12 mouse cellular contexts compared by ENCODE assay signal in the genomic region with DNA sequence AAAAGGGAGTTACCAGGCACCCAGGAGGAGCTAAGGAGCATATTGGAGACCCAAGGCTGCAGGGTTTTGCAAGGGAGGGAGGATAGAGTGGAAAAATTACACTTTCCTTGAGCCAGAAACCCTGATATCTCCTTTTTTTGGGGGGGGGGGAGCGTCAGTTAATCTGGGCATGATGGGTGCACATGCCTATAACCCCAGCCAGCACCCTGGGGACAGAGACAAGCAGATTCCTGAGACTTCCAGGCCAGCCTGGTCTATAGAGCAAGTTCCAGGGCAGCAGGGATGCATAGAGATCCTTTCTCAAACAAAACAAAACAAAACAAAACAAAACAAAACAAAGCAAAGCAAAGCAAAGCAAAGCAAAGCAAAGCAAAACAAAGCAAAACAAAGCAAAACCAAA. TPM values are rescaled to one million over a fixed set of nuclear protein-coding genes. Genes with fewer than 3 reads are reported as not detected.
A peak's percentile ranks its signal among the peaks of the same experiment; 100 is the strongest.
DNase-seq lines count a peak whose midpoint lies in the region; ATAC-seq and TF ChIP-seq lines count a peak whose summit lies in the region.
"Had no signal": no experiment of that assay in that cellular context is flagged by ENCODE, and none has a peak within 500 bp of the region (broad histone marks: within the 10 kb centered on the region; RNA-seq: fewer than 3 reads in every experiment).

No protein-coding gene starts in this region.

- peak overlapping the region; percentile 94 for H3K27ac ChIP-seq in heart, embryonic 13.5 days (replicated peaks)
- peak overlapping the region; percentile 73 for H3K27ac ChIP-seq in lung, embryonic 15.5 days
- peak overlapping the region; percentile 78 for H3K27ac ChIP-seq in embryonic facial prominence, embryonic 14.5 days (replicated peaks; ENCODE audit: low read depth, low read length)

- no peak overlapping the region for H3ac ChIP-seq in myocyte (ENCODE audit: control insufficient read depth, insufficient read length)

- H3K27me3 ChIP-seq in heart, embryonic 13.5 days (replicated peaks): no peaks in the 10 kb centered on the region
- no peaks in the 10 kb centered on the region for H3K27me3 ChIP-seq in lung, embryonic 15.5 days
- no peaks in the 10 kb centered on the region for H3K27me3 ChIP-seq in embryonic facial prominence, embryonic 14.5 days (replicated peaks; ENCODE audit: control insufficient read depth, insufficient read depth, low read length)
- no peaks in the 10 kb centered on the region for H3K27me3 ChIP-seq in myocyte (ENCODE audit: control insufficient read depth, insufficient read depth, insufficient read length)

- H3K9ac ChIP-seq in heart, embryonic 13.5 days: peak overlapping the region; percentile 60; the same call in 1 of the 2 replicates
- H3K9ac ChIP-seq in lung, embryonic 15.5 days: no peak overlapping the region
- H3K9ac ChIP-seq in embryonic facial prominence, embryonic 14.5 days (ENCODE audit: low read depth, low read length): no peak overlapping the region

- no peaks in the 10 kb centered on the region for H3K36me3 ChIP-seq in heart, embryonic 13.5 days
- no peaks in the 10 kb centered on the region for H3K36me3 ChIP-seq in lung, embryonic 15.5 days
- H3K36me3 ChIP-seq in embryonic facial prominence, embryonic 14.5 days (ENCODE audit: control insufficient read depth, insufficient read depth, low read length): no peaks in the 10 kb centered on the region
- no peaks in the 10 kb centered on the region for H3K36me3 ChIP-seq in myocyte (ENCODE audit: control insufficient read depth, insufficient read depth)

- peak overlapping the region; percentile 41 for H3K4me2 ChIP-seq in heart, embryonic 13.5 days
- H3K4me2 ChIP-seq in lung, embryonic 15.5 days: peak overlapping the region; percentile 18; the same call in 1 of the 2 replicates
- no peak overlapping the region for H3K4me2 ChIP-seq in embryonic facial prominence, embryonic 14.5 days (ENCODE audit: low read depth, low read length)
- peak overlapping the region; percentile 78 for H3K4me2 ChIP-seq in myocyte (ENCODE audit: low read depth)

- H3K4me1 ChIP-seq in heart, embryonic 13.5 days: peaks cover 63% of the 10 kb centered on the region
- H3K4me1 ChIP-seq in lung, embryonic 15.5 days: peaks cover 35% of the 10 kb centered on the region
- peaks cover 17% of the 10 kb centered on the region for H3K4me1 ChIP-seq in embryonic facial prominence, embryonic 14.5 days (ENCODE audit: control insufficient read depth, insufficient read depth, low read length)

- no peak overlapping the region for H3K4me3 ChIP-seq in heart, embryonic 13.5 days
- no peak overlapping the region for H3K4me3 ChIP-seq in lung, embryonic 15.5 days
- H3K4me3 ChIP-seq in embryonic facial prominence, embryonic 14.5 days (ENCODE audit: low read depth, low read length): no peak overlapping the region
- peak overlapping the region; percentile 1 for H3K4me3 ChIP-seq in myocyte

- no peaks in the 10 kb centered on the region for H3K9me3 ChIP-seq in heart, embryonic 13.5 days
- H3K9me3 ChIP-seq in lung, embryonic 15.5 days: no peaks in the 10 kb centered on the region
- no peaks in the 10 kb centered on the region for H3K9me3 ChIP-seq in embryonic facial prominence, embryonic 14.5 days (ENCODE audit: control insufficient read depth, low read length)

- no peak for TF ChIP-seq POLR2A in myocyte (IDR thresholded peaks at IDR 0.05; ENCODE audit: insufficient read length, low read depth)

- no peak for DNase-seq in heart, adult 9 months (ENCODE audit: low spot score in 2 of 2)
- DNase-seq in lung, postnatal 36 days: no peak
- no peak for DNase-seq in embryonic facial prominence, embryonic 14.5 days (ENCODE audit: low spot score)
- DNase-seq in frontal cortex, postnatal 25 days (ENCODE audit: low spot score in 2 of 2): no peak
- DNase-seq: cerebellum, adult 18-20 months had no signal

- 40% methylated on average over 1 of the region's 1 CpGs for WGBS in heart, embryonic 13.5 days
- WGBS in lung, embryonic 15.5 days: 78% methylated on average over 1 of the region's 1 CpGs
- 71% methylated on average over 1 of the region's 1 CpGs for WGBS in embryonic facial prominence, embryonic 14.5 days

- H3K79me2 ChIP-seq in myocyte (ENCODE audit: control insufficient read depth, insufficient read depth): no peaks in the 10 kb centered on the region

- ATAC-seq in heart, embryonic 13.5 days (ENCODE audit: extremely low read depth, insufficient number of reproducible peaks, low FRiP score, low TSS enrichment): no peak
- no peak for ATAC-seq in lung, embryonic 15.5 days (ENCODE audit: borderline replicate concordance, extremely low read depth, low FRiP score, low TSS enrichment)
- no peak for ATAC-seq in embryonic facial prominence, embryonic 14.5 days (ENCODE audit: low read depth)
- ATAC-seq in megakaryocyte-erythroid progenitor cell, adult 5-6 weeks (replicated peaks; ENCODE audit: low FRiP score, low TSS enrichment, poor library complexity, severe bottlenecking): no peak

TF ChIP-seq in myocyte, 11 proteins besides CTCF, POLR2A, EP300 and RAD21:
- no peak for TF ChIP-seq MAX (IDR thresholded peaks at IDR 0.05; ENCODE audit: low read depth)
- TF ChIP-seq MYOG (IDR thresholded peaks at IDR 0.05; ENCODE audit: control insufficient read depth in 1 of 3, insufficient read depth in 1 of 3, insufficient read length in 2 of 3, low read depth in 2 of 3): no peak
- no peak for TF ChIP-seq USF1 (IDR thresholded peaks at IDR 0.05; ENCODE audit: low read depth)
- TF ChIP-seq POLR2AphosphoS2 (IDR thresholded peaks at IDR 0.05; ENCODE audit: insufficient read length, low read depth): no peak
- no peak for TF ChIP-seq TCF12 (IDR thresholded peaks at IDR 0.05; ENCODE audit: insufficient read depth, poor library complexity, severe bottlenecking)
- TF ChIP-seq MYOD1 (IDR thresholded peaks at IDR 0.05; ENCODE audit: control insufficient read depth in 1 of 3, insufficient read length in 2 of 3, low read depth in 2 of 3): no peak
- TF ChIP-seq REST (IDR thresholded peaks at IDR 0.05; ENCODE audit: insufficient read depth, insufficient read length): no peak
- no peak for TF ChIP-seq CEBPB (IDR thresholded peaks at IDR 0.05; ENCODE audit: insufficient read depth, poor library complexity, severe bottlenecking)

RNA-seq across cellular contexts. Expression of gene Ninj2, which starts 21.1 kb away (rescaled TPM):
- polyA plus RNA-seq in heart, embryonic 13.5 days (2015; fragmentation: Nextera tagmentation; extraction: Ambion mirVana): not detected in 2 replicates
- polyA plus RNA-seq in lung, embryonic 15.5 days (2015; fragmentation: Nextera tagmentation; extraction: Ambion mirVana): 0.26 and 0.62 TPM in 2 replicates
- 0.61 and 0.69 TPM in 2 replicates for polyA plus RNA-seq in embryonic facial prominence, embryonic 14.5 days (2014; fragmentation: Nextera tagmentation; extraction: Ambion mirVana)
- polyA plus RNA-seq in myocyte (2012; fragmentation: generic; extraction: Trizol): 0.05 TPM
- total RNA-seq in megakaryocyte-erythroid progenitor cell, adult 5-6 weeks (2014; fragmentation: Nextera tagmentation): not detected in 2 replicates
- not detected in 2 replicates for total RNA-seq in megakaryocyte-erythroid progenitor cell, adult 5-6 weeks (2017)
- total RNA-seq: adrenal gland, postnatal 25 days had no signal
- polyA plus RNA-seq: embryonic facial prominence, embryonic 11.5 days; hindbrain, embryonic 11.5 days had no signal
